ENCODE assay signal across 20 mouse cellular contexts in genomic region chr15:80250586-80250985, GRCm38 (mm10). TPM values are rescaled to one million over a fixed set of nuclear protein-coding genes. Genes with fewer than 3 reads are reported as not detected.
DNase-seq lines count a peak whose midpoint lies in the region; ATAC-seq and TF ChIP-seq lines count a peak whose summit lies in the region.
"Had no signal": no experiment of that assay in that cellular context is flagged by ENCODE, and none has a peak within 500 bp of the region (broad histone marks: within the 10 kb centered on the region; RNA-seq: fewer than 3 reads in every experiment).

No protein-coding gene starts in this region.

- peak overlapping the region; percentile 56 for H3K9ac ChIP-seq in heart, embryonic 11.5 days (ENCODE audit: low read depth, low read length)
- H3K9ac ChIP-seq in liver, adult 2 months (ENCODE audit: low read depth, low read length) = peak overlapping the region; percentile 58
- no peak overlapping the region for H3K9ac ChIP-seq in kidney, embryonic 15.5 days
- H3K9ac ChIP-seq: embryonic facial prominence, embryonic 12.5 days; hindbrain, embryonic 12.5 days; lung, embryonic 15.5 days; midbrain, embryonic 13.5 days had no signal

- H3K4me1 ChIP-seq in heart, embryonic 11.5 days (ENCODE audit: control insufficient read depth, insufficient read depth, low read length) = peaks cover 31% of the 10 kb centered on the region
- H3K4me1 ChIP-seq in spleen, adult 2 months (ENCODE audit: control insufficient read depth, insufficient read depth, insufficient read length) = peaks cover 4% of the 10 kb centered on the region; the same call in 1 of the 2 replicates
- peaks cover 34% of the 10 kb centered on the region for H3K4me1 ChIP-seq in liver, adult 2 months (ENCODE audit: control insufficient read depth, insufficient read depth, low read length)
- peaks cover 35% of the 10 kb centered on the region for H3K4me1 ChIP-seq in small intestine, adult 2 months (ENCODE audit: control insufficient read depth, insufficient read depth, insufficient read length, low read length)
- peaks cover 21% of the 10 kb centered on the region for H3K4me1 ChIP-seq in kidney, embryonic 15.5 days

- no peak for ATAC-seq in heart, embryonic 11.5 days (replicated peaks; ENCODE audit: insufficient number of reproducible peaks, low FRiP score, low TSS enrichment)
- ATAC-seq in kidney, embryonic 15.5 days (replicated peaks; ENCODE audit: low FRiP score) = no peak
- ATAC-seq: forebrain, embryonic 14.5 days; midbrain, embryonic 13.5 days had no signal

- H3K27me3 ChIP-seq in heart, embryonic 11.5 days (ENCODE audit: control insufficient read depth, insufficient read depth, low read length) = no peaks in the 10 kb centered on the region
- H3K27me3 ChIP-seq in spleen, adult 2 months (ENCODE audit: control insufficient read depth, insufficient read depth, low read length) = no peaks in the 10 kb centered on the region
- H3K27me3 ChIP-seq in liver, adult 2 months (ENCODE audit: control insufficient read depth, insufficient read depth, low read length) = no peaks in the 10 kb centered on the region
- no peaks in the 10 kb centered on the region for H3K27me3 ChIP-seq in small intestine, adult 2 months (ENCODE audit: control insufficient read depth, insufficient read depth, low read length)
- H3K27me3 ChIP-seq in kidney, embryonic 15.5 days = no peaks in the 10 kb centered on the region
- H3K27me3 ChIP-seq: embryonic facial prominence, embryonic 12.5 days; hindbrain, embryonic 12.5 days; lung, embryonic 15.5 days; midbrain, embryonic 13.5 days had no signal

- peak overlapping the region; percentile 88 for H3K27ac ChIP-seq in heart, embryonic 11.5 days (ENCODE audit: low read depth, low read length)
- peak overlapping the region; percentile 23; the same call in 1 of the 2 replicates for H3K27ac ChIP-seq in spleen, adult 2 months (ENCODE audit: insufficient read depth, low read length)
- H3K27ac ChIP-seq in liver, adult 2 months (replicated peaks; ENCODE audit: insufficient read depth, low read depth, low read length) = peak overlapping the region; percentile 93
- peak overlapping the region; percentile 97 for H3K27ac ChIP-seq in small intestine, adult 2 months (ENCODE audit: insufficient read depth, low read depth, low read length)
- H3K27ac ChIP-seq in kidney, embryonic 15.5 days = no peak overlapping the region
- H3K27ac ChIP-seq: embryonic facial prominence, embryonic 12.5 days; hindbrain, embryonic 12.5 days; lung, embryonic 15.5 days; midbrain, embryonic 13.5 days had no signal

- no peak for DNase-seq in heart, postnatal 36 days
- no peak for DNase-seq in spleen, adult 2 months (ENCODE audit: low read depth in 1 of 2, low spot score in 2 of 2)
- no peak for DNase-seq in spleen, postnatal 10 days (ENCODE audit: low spot score in 2 of 2)
- DNase-seq in liver, adult 2 months (ENCODE audit: extremely low read depth, low read depth, low spot score) = peak; percentile 85
- DNase-seq in kidney, postnatal 25 days = no peak
- DNase-seq: B cell, adult 2 months; cerebellum, adult 9-10 months; kidney, adult 8-10 months; right cerebral cortex, postnatal 14 days; thymus, postnatal 25 days had no signal

- H3K79me2 ChIP-seq in liver, adult 2 months (ENCODE audit: control insufficient read depth, insufficient read depth, low read length) = peaks cover 3% of the 10 kb centered on the region; the same call in 1 of the 2 replicates

- 0 out of 2 replicates have a peak overlapping the region, but pooled peaks have one; percentile 3 for H3K4me3 ChIP-seq in heart, embryonic 11.5 days (ENCODE audit: low read depth, low read length)
- no peak overlapping the region for H3K4me3 ChIP-seq in spleen, adult 2 months (ENCODE audit: extremely low read depth, insufficient read depth, insufficient read length)
- no peak overlapping the region for H3K4me3 ChIP-seq in liver, adult 2 months (ENCODE audit: insufficient read depth, low read depth, low read length)
- no peak overlapping the region for H3K4me3 ChIP-seq in small intestine, adult 2 months (ENCODE audit: low read depth, low read length)
- no peak overlapping the region for H3K4me3 ChIP-seq in kidney, embryonic 15.5 days (replicated peaks)
- H3K4me3 ChIP-seq: embryonic facial prominence, embryonic 12.5 days; hindbrain, embryonic 12.5 days; lung, embryonic 15.5 days; midbrain, embryonic 13.5 days had no signal

- no peak for TF ChIP-seq POLR2A in spleen, adult 2 months (IDR thresholded peaks at IDR 0.05; ENCODE audit: low read depth, low read length)
- no peak for TF ChIP-seq POLR2A in liver, adult 2 months (IDR thresholded peaks at IDR 0.05; ENCODE audit: extremely low read depth, insufficient read depth, low read length)
- TF ChIP-seq POLR2A in small intestine, adult 2 months (IDR thresholded peaks at IDR 0.05; ENCODE audit: low read depth, low read length) = no peak; the same call in 1 of the 2 replicates

- WGBS in heart, embryonic 11.5 days (ENCODE audit: insufficient replicate concordance) = 20% methylated on average over 6 of the region's 6 CpGs
- WGBS in spleen, adult 2 months = 83% methylated on average over 6 of the region's 6 CpGs
- 8% methylated on average over 6 of the region's 6 CpGs for WGBS in liver, adult 2 months
- WGBS in small intestine, adult 2 months = 37% methylated on average over 6 of the region's 6 CpGs
- WGBS in kidney, embryonic 15.5 days = 94% methylated on average over 6 of the region's 6 CpGs

- no peak for TF ChIP-seq CTCF in spleen, adult 2 months (IDR thresholded peaks at IDR 0.05; ENCODE audit: extremely low read depth, insufficient read depth, insufficient read length, insufficient replicate concordance)
- no peak for TF ChIP-seq CTCF in liver, adult 2 months (IDR thresholded peaks at IDR 0.05; ENCODE audit: low read depth, low read length)
- no peak for TF ChIP-seq CTCF in small intestine, adult 2 months (IDR thresholded peaks at IDR 0.05; ENCODE audit: extremely low read depth, insufficient read length, insufficient replicate concordance, low read depth, low read length)

- no peaks in the 10 kb centered on the region for H3K9me3 ChIP-seq in heart, embryonic 11.5 days (replicated peaks; ENCODE audit: control insufficient read depth, low read length)
- no peaks in the 10 kb centered on the region for H3K9me3 ChIP-seq in kidney, embryonic 15.5 days (replicated peaks)
- H3K9me3 ChIP-seq: embryonic facial prominence, embryonic 12.5 days; hindbrain, embryonic 12.5 days; lung, embryonic 15.5 days; midbrain, embryonic 13.5 days had no signal

- H3K36me3 ChIP-seq in heart, embryonic 11.5 days (ENCODE audit: control insufficient read depth, insufficient read depth, low read length) = peaks cover 31% of the 10 kb centered on the region
- H3K36me3 ChIP-seq in spleen, adult 2 months (ENCODE audit: control insufficient read depth, insufficient read depth, low read length) = peaks cover 35% of the 10 kb centered on the region
- peaks cover 31% of the 10 kb centered on the region for H3K36me3 ChIP-seq in liver, adult 2 months (ENCODE audit: control insufficient read depth, insufficient read depth, low read length)
- H3K36me3 ChIP-seq in small intestine, adult 2 months (ENCODE audit: control insufficient read depth, insufficient read depth, low read length) = peaks cover 45% of the 10 kb centered on the region
- H3K36me3 ChIP-seq in kidney, embryonic 15.5 days = peaks cover 67% of the 10 kb centered on the region

- peak overlapping the region; percentile 43 for H3K4me2 ChIP-seq in heart, embryonic 11.5 days
- H3K4me2 ChIP-seq in kidney, embryonic 15.5 days = no peak overlapping the region
- H3K4me2 ChIP-seq: embryonic facial prominence, embryonic 12.5 days; hindbrain, embryonic 12.5 days; lung, embryonic 15.5 days; midbrain, embryonic 13.5 days had no signal

- intact Hi-C loops in heart, postnatal 36 days (cut with DNase I) = no loop called here

RNA-seq across cellular contexts. Expression of gene Atf4, which starts 4.4 kb away (rescaled TPM):
- polyA plus RNA-seq in heart, embryonic 11.5 days (2014; fragmentation: Nextera tagmentation; extraction: Ambion mirVana) = 90.2 and 94.4 TPM in 2 replicates
- 10 to 100 TPM; 65.2 to 75.8 TPM for total RNA-seq in heart, postnatal 36 days (2021)
- polyA plus RNA-seq in spleen, adult 2 months (2012; rRNA removed) = 101 and 146 TPM in 2 replicates
- total RNA-seq in liver, adult 2 months (2014; rRNA removed) = 50.0 and 55.1 TPM in 2 replicates
- polyA plus RNA-seq in liver, adult 2 months (2012; rRNA removed) = 88.8 and 130 TPM in 2 replicates
- 127 and 274 TPM in 2 replicates for polyA plus RNA-seq in small intestine, adult 2 months (2012; rRNA removed)
- polyA plus RNA-seq in kidney, embryonic 15.5 days (2015; fragmentation: Nextera tagmentation; extraction: Ambion mirVana) = 127 and 131 TPM in 2 replicates

RNA-seq across cellular contexts. Expression of gene Rps19bp1, which starts 13.5 kb away (rescaled TPM):
- polyA plus RNA-seq in heart, embryonic 11.5 days (2014; fragmentation: Nextera tagmentation; extraction: Ambion mirVana) = 48.1 and 53.8 TPM in 2 replicates
- 10 to 100 TPM; 11.5 to 15.8 TPM for total RNA-seq in heart, postnatal 36 days (2021)
- polyA plus RNA-seq in spleen, adult 2 months (2012; rRNA removed) = 10.4 and 17.7 TPM in 2 replicates
- 8.3 and 12.3 TPM in 2 replicates for total RNA-seq in liver, adult 2 months (2014; rRNA removed)
- 17.0 and 19.1 TPM in 2 replicates for polyA plus RNA-seq in liver, adult 2 months (2012; rRNA removed)
- 19.1 and 19.3 TPM in 2 replicates for polyA plus RNA-seq in small intestine, adult 2 months (2012; rRNA removed)
- 57.3 and 58.8 TPM in 2 replicates for polyA plus RNA-seq in kidney, embryonic 15.5 days (2015; fragmentation: Nextera tagmentation; extraction: Ambion mirVana)

RNA-seq across cellular contexts. Expression of gene AC140267.1, which starts 15.0 kb away (rescaled TPM):
- polyA plus RNA-seq in heart, embryonic 11.5 days (2014; fragmentation: Nextera tagmentation; extraction: Ambion mirVana) = not detected in 2 replicates
- total RNA-seq in heart, postnatal 36 days (2021) = 10 to 100 TPM; 10.7 to 20.5 TPM
- not detected in 2 replicates for polyA plus RNA-seq in spleen, adult 2 months (2012; rRNA removed)
- total RNA-seq in liver, adult 2 months (2014; rRNA removed) = not detected in 2 replicates
- not detected in 2 replicates for polyA plus RNA-seq in liver, adult 2 months (2012; rRNA removed)
- not detected in 2 replicates for polyA plus RNA-seq in small intestine, adult 2 months (2012; rRNA removed)
- not detected in 2 replicates for polyA plus RNA-seq in kidney, embryonic 15.5 days (2015; fragmentation: Nextera tagmentation; extraction: Ambion mirVana)
- polyA plus RNA-seq: forebrain, embryonic 14.5 days; hindbrain, embryonic 12.5 days; lung, embryonic 15.5 days; midbrain, embryonic 13.5 days; neural tube, embryonic 11.5 days; stomach, embryonic 14.5 days had no signal

RNA-seq across cellular contexts. Expression of gene Mief1, which starts 16.8 kb away (rescaled TPM):
- polyA plus RNA-seq in heart, embryonic 11.5 days (2014; fragmentation: Nextera tagmentation; extraction: Ambion mirVana) = 26.8 and 29.5 TPM in 2 replicates
- 10 to 100 TPM; 31.5 to 32.8 TPM for total RNA-seq in heart, postnatal 36 days (2021)
- polyA plus RNA-seq in spleen, adult 2 months (2012; rRNA removed) = 11.7 and 13.1 TPM in 2 replicates
- total RNA-seq in liver, adult 2 months (2014; rRNA removed) = 13.4 and 16.0 TPM in 2 replicates
- polyA plus RNA-seq in liver, adult 2 months (2012; rRNA removed) = 12.8 and 17.1 TPM in 2 replicates
- polyA plus RNA-seq in small intestine, adult 2 months (2012; rRNA removed) = 9.4 and 16.7 TPM in 2 replicates
- polyA plus RNA-seq in kidney, embryonic 15.5 days (2015; fragmentation: Nextera tagmentation; extraction: Ambion mirVana) = 35.3 and 37.6 TPM in 2 replicates

RNA-seq across cellular contexts. Expression of gene Cacna1i, which starts 36.5 kb away (rescaled TPM):
- 0.01 TPM in 1 of 2 replicates, not detected in the other for polyA plus RNA-seq in heart, embryonic 11.5 days (2014; fragmentation: Nextera tagmentation; extraction: Ambion mirVana)
- under 1 TPM in 1 of 2 experiments, not detected in 1; 0.03 TPM for total RNA-seq in heart, postnatal 36 days (2021)
- 18.9 and 23.7 TPM in 2 replicates for polyA plus RNA-seq in spleen, adult 2 months (2012; rRNA removed)
- total RNA-seq in liver, adult 2 months (2014; rRNA removed) = under 0.01 and 0.13 TPM in 2 replicates
- polyA plus RNA-seq in liver, adult 2 months (2012; rRNA removed) = 0.02 and 0.09 TPM in 2 replicates
- polyA plus RNA-seq in small intestine, adult 2 months (2012; rRNA removed) = 0.46 and 0.85 TPM in 2 replicates
- polyA plus RNA-seq in kidney, embryonic 15.5 days (2015; fragmentation: Nextera tagmentation; extraction: Ambion mirVana) = 0.03 TPM in 1 of 2 replicates, not detected in the other
- polyA plus RNA-seq: lung, embryonic 15.5 days; stomach, embryonic 14.5 days had no signal
